Mouse (Mus musculus) urinary bladder, adult 18-20 months (tissue): ENCODE measurements around the gene Glcci1.
"Not testable (repeated sequence)": the region's sequence is repeated elsewhere in the genome, so short reads cannot be mapped to it uniquely, and the experiment has no call there.

Experiments used
- DNase-seq, 2 experiments: peaks; one replicate each; pipeline ENCODE4 v3.0.0; 2022; ENCODE audit warnings: low spot score in 2 of 2, mixed read lengths in 2 of 2

Glcci1 gene

GRCm38 (mm10) chr6:8495109-8495826 lies 14.1 kb upstream of the Glcci1 start:
- DNase-seq, result no peak

GRCm38 (mm10) chr6:8495827-8496222 lies 13.6 kb upstream of the Glcci1 start:
- DNase-seq, result no peak

GRCm38 (mm10) chr6:8497234-8497867 lies 12.0 kb upstream of the Glcci1 start:
- DNase-seq, result no peak

GRCm38 (mm10) chr6:8497868-8498257 lies 11.5 kb upstream of the Glcci1 start:
- no peak for DNase-seq

- no peak for DNase-seq
Measured at GRCm38 (mm10) chr6:8498961-8499360, 10.4 kb upstream of the Glcci1 start.

GRCm38 (mm10) chr6:8503953-8504352 lies 5.4 kb upstream of the Glcci1 start:
- no peak for DNase-seq

GRCm38 (mm10) chr6:8504521-8505228 lies 4.7 kb upstream of the Glcci1 start:
- no peak for DNase-seq

GRCm38 (mm10) chr6:8506631-8507030 lies 2.8 kb upstream of the Glcci1 start:
- DNase-seq, result no peak

- DNase-seq, result peak; percentile 95 to 99
Measured at GRCm38 (mm10) chr6:8508883-8509536, 390 bp upstream of the Glcci1 start.

- peak; percentile 11 to 54 for DNase-seq
Measured at GRCm38 (mm10) chr6:8509961-8510863, 812 bp downstream of the Glcci1 start.

GRCm38 (mm10) chr6:8510864-8511428 lies 1.5 kb downstream of the Glcci1 start:
- no peak for DNase-seq

GRCm38 (mm10) chr6:8511447-8511846 lies 2.0 kb downstream of the Glcci1 start:
- DNase-seq, result no peak

GRCm38 (mm10) chr6:8512416-8512815 lies 3.0 kb downstream of the Glcci1 start:
- no peak for DNase-seq

- no peak for DNase-seq
Measured at GRCm38 (mm10) chr6:8519687-8520086, 10.3 kb downstream of the Glcci1 start.

- DNase-seq, result no peak
Measured at GRCm38 (mm10) chr6:8521231-8521630, 11.8 kb downstream of the Glcci1 start.

GRCm38 (mm10) chr6:8524717-8525116 lies 15.3 kb downstream of the Glcci1 start:
- no peak for DNase-seq

GRCm38 (mm10) chr6:8531104-8531894 lies 21.9 kb downstream of the Glcci1 start:
- DNase-seq, result no peak

GRCm38 (mm10) chr6:8536944-8537343 lies 27.5 kb downstream of the Glcci1 start:
- DNase-seq, result no peak

GRCm38 (mm10) chr6:8541531-8541930 lies 32.1 kb downstream of the Glcci1 start:
- not testable (repeated sequence) for DNase-seq

- DNase-seq, result no peak
Measured at GRCm38 (mm10) chr6:8544822-8545221, 35.4 kb downstream of the Glcci1 start.
